Comparison of ENCODE assay signal across 8 mouse cellular contexts in the genomic region with DNA sequence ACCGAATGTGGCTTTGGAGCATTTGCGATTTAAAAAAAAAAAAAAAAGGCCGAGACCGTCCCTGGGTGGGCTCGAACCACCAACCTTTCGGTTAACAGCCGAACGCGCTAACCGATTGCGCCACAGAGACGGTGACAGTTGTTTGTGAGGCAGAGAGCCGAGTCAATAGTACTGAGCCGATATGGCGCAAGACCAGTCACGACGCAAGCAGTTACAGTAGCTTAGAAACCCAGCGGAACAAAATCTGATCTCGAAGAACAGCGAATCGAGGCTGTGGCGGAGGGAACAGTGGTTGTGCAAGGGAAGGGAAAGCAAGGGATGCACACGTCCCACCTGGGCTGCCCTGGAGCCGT. TPM values are rescaled to one million over a fixed set of nuclear protein-coding genes. Genes with fewer than 3 reads are reported as not detected.
DNase-seq lines count a peak whose midpoint lies in the region; ATAC-seq lines count a peak whose summit lies in the region.

No protein-coding gene starts in this region.

- peak overlapping the region; percentile 89 for H3K4me2 ChIP-seq in embryonic facial prominence, embryonic 12.5 days (replicated peaks)

- DNase-seq in 3134 (ENCODE audit: extremely low read depth, insufficient read length, low spot score) (peak; percentile 87), liver (peak; percentile 83)
- DNase-seq in adrenal gland, postnatal 14 days = peak; percentile 93
- peak; percentile 92 for DNase-seq in heart, adult 8-10 months (ENCODE audit: low spot score)
- DNase-seq in kidney, adult 9 months = peak; percentile 89
- DNase-seq in monocyte, adult 2 months (ENCODE audit: low read depth in 1 of 2, low spot score in 2 of 2) = peak; percentile 85 to 95
- DNase-seq in spleen, postnatal 14 days (ENCODE audit: low spot score in 2 of 2) = peak; percentile 74 to 87

- no peaks in the 10 kb centered on the region for H3K27me3 ChIP-seq in embryonic facial prominence, embryonic 12.5 days

- H3K27ac ChIP-seq in embryonic facial prominence, embryonic 12.5 days = peak overlapping the region; percentile 84

- H3K9ac ChIP-seq in embryonic facial prominence, embryonic 12.5 days = peak overlapping the region; percentile 56

- H3K36me3 ChIP-seq in embryonic facial prominence, embryonic 12.5 days = peaks cover 16% of the 10 kb centered on the region

- ATAC-seq in embryonic facial prominence, embryonic 12.5 days (ENCODE audit: insufficient number of reproducible peaks, insufficient read depth, low FRiP score, low TSS enrichment) = no peak

- peak overlapping the region; percentile 91 for H3K4me3 ChIP-seq in embryonic facial prominence, embryonic 12.5 days

- under 1% methylated on average over 24 of the region's 24 CpGs for WGBS in embryonic facial prominence, embryonic 12.5 days

- H3K9me3 ChIP-seq in embryonic facial prominence, embryonic 12.5 days = no peaks in the 10 kb centered on the region

- H3K4me1 ChIP-seq in embryonic facial prominence, embryonic 12.5 days = peaks cover 27% of the 10 kb centered on the region

RNA-seq across cellular contexts. Expression of gene Psmb3, which starts 0.8 kb away (rescaled TPM):
- total RNA-seq in adrenal gland, postnatal 14 days (2021) = 216 and 225 TPM in 2 replicates
- polyA plus RNA-seq in embryonic facial prominence, embryonic 12.5 days (2016; fragmentation: Nextera tagmentation; extraction: Ambion mirVana) = 447 and 479 TPM in 2 replicates
- 100 to 1,000 TPM; 145 to 154 (median 150) TPM for total RNA-seq in heart, adult 8-10 months (2022)

RNA-seq across cellular contexts. Expression of gene Pcgf2, which starts 2.1 kb away (rescaled TPM):
- total RNA-seq in adrenal gland, postnatal 14 days (2021) = 28.1 and 32.6 TPM in 2 replicates
- 20.6 and 21.6 TPM in 2 replicates for polyA plus RNA-seq in embryonic facial prominence, embryonic 12.5 days (2016; fragmentation: Nextera tagmentation; extraction: Ambion mirVana)
- total RNA-seq in heart, adult 8-10 months (2022) = 1 to 10 TPM; 4.6 to 6.3 (median 5.3) TPM

RNA-seq across cellular contexts. Expression of gene Cisd3, which starts 16.7 kb away (rescaled TPM):
- 277 and 297 TPM in 2 replicates for total RNA-seq in adrenal gland, postnatal 14 days (2021)
- polyA plus RNA-seq in embryonic facial prominence, embryonic 12.5 days (2016; fragmentation: Nextera tagmentation; extraction: Ambion mirVana) = 11.6 and 13.7 TPM in 2 replicates
- total RNA-seq in heart, adult 8-10 months (2022) = 100 to 1,000 TPM; 133 to 158 (median 141) TPM

RNA-seq across cellular contexts. Expression of gene Mllt6, which starts 39.2 kb away (rescaled TPM):
- 37.0 and 45.2 TPM in 2 replicates for total RNA-seq in adrenal gland, postnatal 14 days (2021)
- 3.2 and 3.4 TPM in 2 replicates for polyA plus RNA-seq in embryonic facial prominence, embryonic 12.5 days (2016; fragmentation: Nextera tagmentation; extraction: Ambion mirVana)
- 10 to 100 TPM; 68.8 to 84.0 (median 69.8) TPM for total RNA-seq in heart, adult 8-10 months (2022)

RNA-seq across cellular contexts. Expression of gene Pip4k2b, which starts 42.1 kb away (rescaled TPM):
- 24.8 and 34.7 TPM in 2 replicates for total RNA-seq in adrenal gland, postnatal 14 days (2021)
- 2.6 and 3.0 TPM in 2 replicates for polyA plus RNA-seq in embryonic facial prominence, embryonic 12.5 days (2016; fragmentation: Nextera tagmentation; extraction: Ambion mirVana)
- 10 to 100 TPM; 21.9 to 26.6 (median 25.6) TPM for total RNA-seq in heart, adult 8-10 months (2022)
